Mouse (Mus musculus): Measurements from ENCODE around the gene Myl12a.

Gene Myl12a

DNA sequence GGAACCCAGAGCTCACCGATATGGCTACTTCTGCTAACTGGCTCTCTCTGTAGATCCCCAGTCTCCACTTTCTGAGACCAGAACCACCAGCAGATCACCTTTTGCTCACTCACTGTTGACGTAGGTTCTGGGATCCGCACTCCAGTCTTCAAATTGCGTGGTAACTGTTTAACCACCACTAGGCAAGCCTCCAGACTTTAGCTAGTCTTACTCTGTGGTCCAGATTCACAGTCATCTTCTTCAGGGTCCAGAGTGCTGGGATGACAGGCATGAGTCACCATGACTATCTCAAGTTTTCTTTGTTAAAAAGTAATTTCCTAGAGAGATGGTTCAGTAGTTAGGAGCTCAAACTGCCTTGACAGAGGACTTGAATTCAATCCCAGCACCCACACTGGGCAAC, 58.9 kb downstream of the Myl12a start:
- DNase-seq (ENCODE audit: low read depth, low spot score): no peak

All from brain, adult 2 months (tissue).